Mouse (Mus musculus): ENCODE measurements around the gene Ubash3a. TPM values are rescaled to one million over a fixed set of nuclear protein-coding genes. Genes with fewer than 3 reads are reported as not detected.

Gene Ubash3a
- polyA plus RNA-seq, 1 experiment: not detected

DNA sequence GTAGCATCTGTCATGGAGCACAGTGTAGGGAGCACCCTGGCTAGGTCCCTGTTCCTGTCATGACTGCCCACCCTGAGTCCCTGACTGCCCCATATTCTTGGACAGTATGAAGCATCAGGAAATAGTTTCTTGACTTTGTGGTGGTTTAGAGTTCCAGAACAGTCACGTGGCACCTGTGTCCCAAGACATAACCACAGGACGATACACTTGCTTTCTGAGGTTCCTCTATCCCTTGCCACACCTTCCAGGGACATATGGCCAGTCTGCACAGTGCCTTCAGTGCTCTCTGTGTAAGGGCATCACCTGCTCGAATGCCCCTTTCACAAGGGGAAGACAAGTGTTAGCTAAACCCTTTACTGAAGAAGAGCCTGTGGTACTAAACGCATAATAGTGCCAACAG is 26.2 kb upstream of the Ubash3a start:
- H3K27ac ChIP-seq (ENCODE audit: insufficient read depth, low read length): no peak overlapping the region
- H3K4me1 ChIP-seq (ENCODE audit: control insufficient read depth, insufficient read depth, low read length): peaks cover 12% of the 10 kb centered on the region
- DNase-seq: no peak
- 90% methylated on average over 4 of the region's 4 CpGs for WGBS
- TF ChIP-seq CTCF (IDR thresholded peaks at IDR 0.05; ENCODE audit: borderline replicate concordance, insufficient read depth, low read depth, low read length) (no peak), POLR2A (IDR thresholded peaks at IDR 0.05; ENCODE audit: borderline replicate concordance, insufficient read depth, low read length) (no peak)
- no peak overlapping the region for H3K4me3 ChIP-seq (replicated peaks; ENCODE audit: insufficient read depth, low read depth, low read length)
- no peaks in the 10 kb centered on the region for H3K27me3 ChIP-seq (ENCODE audit: control insufficient read depth, insufficient read depth, low read length)

DNA sequence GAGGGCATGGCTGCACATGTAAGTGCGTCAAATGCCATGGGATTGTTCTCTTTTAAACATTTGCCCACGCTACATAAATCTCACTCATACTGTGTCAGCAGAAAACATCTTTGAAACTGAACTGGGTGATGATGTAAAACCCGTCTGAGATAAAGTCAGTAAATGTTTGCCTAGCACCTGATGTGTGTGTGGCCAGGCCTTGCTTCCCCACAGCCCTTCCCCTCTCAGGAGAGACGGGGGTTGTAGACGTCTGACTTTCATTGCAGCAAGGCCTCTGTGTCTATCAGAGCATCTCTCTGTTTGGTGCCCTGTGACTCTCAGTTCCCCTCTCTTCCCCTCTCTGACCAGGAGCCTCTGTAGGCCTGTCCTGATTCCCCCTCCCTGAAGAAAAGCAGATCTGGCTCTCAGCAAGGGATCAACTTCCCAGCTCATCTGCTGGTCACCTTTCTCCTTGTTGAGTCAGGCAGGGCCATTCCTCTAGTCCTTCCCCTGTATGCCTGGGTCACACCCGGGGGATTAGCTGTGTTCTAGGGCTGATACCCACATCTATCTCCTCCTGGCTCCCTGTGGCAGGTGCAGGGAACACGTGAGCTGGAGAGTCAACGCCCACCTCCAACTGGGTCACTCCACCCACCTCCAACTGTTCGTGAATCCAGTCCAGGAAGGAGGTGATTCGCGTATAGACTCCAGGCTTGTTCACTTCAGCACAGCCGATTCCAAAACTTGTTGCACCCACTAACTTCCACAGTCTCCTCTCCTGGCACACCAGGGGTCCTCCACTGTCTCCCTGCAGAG is 24.3 kb upstream of the Ubash3a start:
- DNase-seq: peak; percentile 30 to 55
- H3K27ac ChIP-seq (ENCODE audit: insufficient read depth, low read length): no peak overlapping the region
- TF ChIP-seq POLR2A (IDR thresholded peaks at IDR 0.05; ENCODE audit: borderline replicate concordance, insufficient read depth, low read length) (no peak), CTCF (IDR thresholded peaks at IDR 0.05; ENCODE audit: borderline replicate concordance, insufficient read depth, low read depth, low read length) (no peak)
- peaks cover 12% of the 10 kb centered on the region for H3K4me1 ChIP-seq (ENCODE audit: control insufficient read depth, insufficient read depth, low read length)
- H3K4me3 ChIP-seq (replicated peaks; ENCODE audit: insufficient read depth, low read depth, low read length): no peak overlapping the region
- no peaks in the 10 kb centered on the region for H3K27me3 ChIP-seq (ENCODE audit: control insufficient read depth, insufficient read depth, low read length)
- 44% methylated on average over 12 of the region's 12 CpGs for WGBS

DNA sequence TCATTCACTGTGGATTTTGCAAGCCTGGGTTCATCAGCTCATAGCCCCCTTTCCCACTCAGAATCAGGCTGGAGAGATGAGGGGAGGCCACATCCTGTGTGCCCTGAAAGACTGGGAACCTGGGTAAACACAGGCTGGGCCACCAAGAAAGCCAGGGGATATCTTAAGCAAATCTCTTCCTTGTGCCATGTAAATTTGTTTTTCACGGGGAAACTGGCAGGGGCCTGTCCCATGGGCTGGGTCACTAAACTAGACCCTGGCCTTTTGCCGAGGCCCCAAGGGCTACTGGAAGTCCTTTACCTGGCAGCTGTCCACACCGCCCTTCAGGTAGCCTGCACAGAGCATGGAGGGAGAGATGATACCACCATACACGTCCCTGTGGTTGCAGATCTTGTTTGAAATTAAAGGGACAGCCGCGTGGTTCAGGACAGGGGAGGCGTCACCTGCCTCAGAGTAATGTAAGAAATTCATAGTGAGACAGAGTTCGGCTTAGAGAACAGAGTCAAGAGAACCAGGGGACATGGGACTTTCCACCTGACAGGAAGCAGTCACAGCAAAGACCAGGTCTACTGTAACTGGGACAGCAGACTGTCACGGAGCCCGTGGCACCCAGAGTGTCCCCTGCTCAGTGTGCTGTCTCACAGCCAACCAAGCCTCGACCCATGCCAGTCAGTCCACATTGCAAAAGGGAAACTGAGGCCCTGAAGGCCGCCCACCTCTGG is 23.2 kb upstream of the Ubash3a start:
- WGBS: 80% methylated on average over 12 of the region's 12 CpGs
- TF ChIP-seq CTCF (IDR thresholded peaks at IDR 0.05; ENCODE audit: borderline replicate concordance, insufficient read depth, low read depth, low read length) (no peak), POLR2A (IDR thresholded peaks at IDR 0.05; ENCODE audit: borderline replicate concordance, insufficient read depth, low read length) (no peak)
- no peak overlapping the region for H3K27ac ChIP-seq (ENCODE audit: insufficient read depth, low read length)
- H3K4me1 ChIP-seq (ENCODE audit: control insufficient read depth, insufficient read depth, low read length): peaks cover 12% of the 10 kb centered on the region
- H3K4me3 ChIP-seq (replicated peaks; ENCODE audit: insufficient read depth, low read depth, low read length): no peak overlapping the region
- H3K27me3 ChIP-seq (ENCODE audit: control insufficient read depth, insufficient read depth, low read length): no peaks in the 10 kb centered on the region
- DNase-seq: no peak

DNA sequence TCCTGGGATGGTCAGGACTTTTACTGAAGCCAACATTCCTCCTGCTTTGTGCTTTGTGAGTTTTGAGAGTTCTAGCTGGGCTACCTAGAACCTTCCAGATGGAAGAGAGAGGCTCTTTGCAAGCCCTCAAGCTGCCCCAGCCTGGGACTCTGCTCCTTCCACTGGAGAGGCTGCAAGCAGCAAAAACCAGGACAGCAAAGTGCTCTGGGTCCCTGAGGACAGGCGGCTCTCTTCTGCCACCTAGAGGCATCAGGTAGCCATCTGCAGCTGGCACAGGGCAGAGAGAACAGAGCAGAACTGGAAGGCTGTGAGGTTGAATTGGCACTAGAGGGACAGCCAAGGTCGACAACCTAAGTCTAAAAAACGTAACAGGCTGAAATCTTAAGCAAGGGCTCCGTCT is 20.3 kb upstream of the Ubash3a start:
- peak; percentile 84 to 86 for DNase-seq
- Histone ChIP-seq H3K4me3 (replicated peaks; ENCODE audit: insufficient read depth, low read depth, low read length) (no peak overlapping the region), H3K4me1 (ENCODE audit: control insufficient read depth, insufficient read depth, low read length) (peaks cover 12% of the 10 kb centered on the region), H3K27me3 (ENCODE audit: control insufficient read depth, insufficient read depth, low read length) (no peaks in the 10 kb centered on the region), H3K27ac (ENCODE audit: insufficient read depth, low read length) (no peak overlapping the region)
- WGBS: 25% methylated on average over 4 of the region's 4 CpGs
- peak; percentile 98 for TF ChIP-seq CTCF (IDR thresholded peaks at IDR 0.05; ENCODE audit: borderline replicate concordance, insufficient read depth, low read depth, low read length)
- no peak for TF ChIP-seq POLR2A (IDR thresholded peaks at IDR 0.05; ENCODE audit: borderline replicate concordance, insufficient read depth, low read length)

DNA sequence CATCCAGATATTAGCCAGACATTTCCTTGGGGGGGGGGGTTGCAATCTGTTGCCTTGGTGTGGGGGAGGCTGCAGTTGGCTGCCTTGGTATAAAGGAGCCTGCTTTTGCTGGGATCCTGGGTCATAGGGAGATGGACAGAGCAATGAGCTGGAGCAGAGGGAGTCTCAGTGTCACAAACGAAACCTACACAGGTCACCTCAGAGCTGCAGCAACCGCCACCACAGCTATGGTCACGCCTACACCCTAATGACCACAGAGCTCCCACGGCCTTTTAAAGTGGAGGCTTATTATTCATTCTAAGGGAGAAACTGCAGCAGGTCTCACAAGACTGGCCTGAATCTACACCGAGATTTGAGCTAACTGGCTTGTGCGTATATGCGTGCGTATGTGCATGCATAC is 15.8 kb upstream of the Ubash3a start:
- Histone ChIP-seq H3K27ac (ENCODE audit: insufficient read depth, low read length) (no peak overlapping the region), H3K27me3 (ENCODE audit: control insufficient read depth, insufficient read depth, low read length) (no peaks in the 10 kb centered on the region), H3K4me1 (ENCODE audit: control insufficient read depth, insufficient read depth, low read length) (no peaks in the 10 kb centered on the region), H3K4me3 (replicated peaks; ENCODE audit: insufficient read depth, low read depth, low read length) (no peak overlapping the region)
- no peak for DNase-seq
- WGBS: 87% methylated on average over 8 of the region's 8 CpGs
- TF ChIP-seq POLR2A (IDR thresholded peaks at IDR 0.05; ENCODE audit: borderline replicate concordance, insufficient read depth, low read length) (no peak), CTCF (IDR thresholded peaks at IDR 0.05; ENCODE audit: borderline replicate concordance, insufficient read depth, low read depth, low read length) (no peak)

DNA sequence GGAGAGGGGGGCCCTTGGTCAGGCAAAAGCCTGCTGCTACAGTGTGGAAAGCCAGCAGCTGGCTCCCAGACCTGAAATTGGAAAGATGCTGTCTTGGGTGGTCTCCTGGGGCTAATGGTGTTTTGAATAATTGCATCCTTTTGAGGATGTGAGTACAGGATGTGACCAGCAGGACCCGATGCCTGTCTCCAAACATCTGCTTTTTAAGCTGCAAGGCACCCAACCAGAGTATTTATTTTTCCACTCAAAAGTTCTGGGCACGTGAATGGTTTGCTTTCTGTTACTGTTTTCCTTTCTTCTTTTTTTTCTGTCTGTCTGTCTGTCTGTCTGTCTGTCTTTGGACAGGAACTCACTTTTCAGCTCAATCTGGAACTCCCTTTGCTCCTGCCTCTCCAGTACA is 15.0 kb upstream of the Ubash3a start:
- H3K27ac ChIP-seq (ENCODE audit: insufficient read depth, low read length): no peak overlapping the region
- H3K4me1 ChIP-seq (ENCODE audit: control insufficient read depth, insufficient read depth, low read length): no peaks in the 10 kb centered on the region
- TF ChIP-seq POLR2A (IDR thresholded peaks at IDR 0.05; ENCODE audit: borderline replicate concordance, insufficient read depth, low read length): no peak
- no peak overlapping the region for H3K4me3 ChIP-seq (replicated peaks; ENCODE audit: insufficient read depth, low read depth, low read length)
- 84% methylated on average over 2 of the region's 2 CpGs for WGBS
- DNase-seq: no peak
- no peaks in the 10 kb centered on the region for H3K27me3 ChIP-seq (ENCODE audit: control insufficient read depth, insufficient read depth, low read length)

DNA sequence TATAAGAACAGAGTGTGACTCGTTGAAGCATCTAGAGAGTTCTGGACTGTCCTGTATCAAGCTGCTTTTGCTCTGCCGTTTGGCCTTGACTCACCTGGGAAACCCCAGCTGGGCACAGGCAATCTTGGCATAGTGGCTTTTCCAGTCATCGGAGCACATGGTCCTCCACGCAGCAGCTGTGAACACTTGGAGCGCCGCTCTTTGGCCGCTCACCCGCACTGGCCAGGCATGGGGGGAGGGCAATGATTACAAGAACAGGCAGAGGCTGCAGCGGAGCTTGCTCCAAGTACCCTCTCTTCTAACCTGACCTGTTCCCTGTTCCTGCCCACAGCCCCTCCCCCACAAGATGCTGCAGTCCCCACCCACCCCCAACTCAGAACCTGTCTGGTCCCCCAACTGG is 14.3 kb upstream of the Ubash3a start:
- H3K4me1 ChIP-seq (ENCODE audit: control insufficient read depth, insufficient read depth, low read length): no peaks in the 10 kb centered on the region
- no peak for TF ChIP-seq CTCF (IDR thresholded peaks at IDR 0.05; ENCODE audit: borderline replicate concordance, insufficient read depth, low read depth, low read length)
- TF ChIP-seq POLR2A (IDR thresholded peaks at IDR 0.05; ENCODE audit: borderline replicate concordance, insufficient read depth, low read length): no peak
- 32% methylated on average over 9 of the region's 9 CpGs for WGBS
- H3K27ac ChIP-seq (ENCODE audit: insufficient read depth, low read length): no peak overlapping the region
- DNase-seq: no peak
- H3K27me3 ChIP-seq (ENCODE audit: control insufficient read depth, insufficient read depth, low read length): no peaks in the 10 kb centered on the region
- no peak overlapping the region for H3K4me3 ChIP-seq (replicated peaks; ENCODE audit: insufficient read depth, low read depth, low read length)

DNA sequence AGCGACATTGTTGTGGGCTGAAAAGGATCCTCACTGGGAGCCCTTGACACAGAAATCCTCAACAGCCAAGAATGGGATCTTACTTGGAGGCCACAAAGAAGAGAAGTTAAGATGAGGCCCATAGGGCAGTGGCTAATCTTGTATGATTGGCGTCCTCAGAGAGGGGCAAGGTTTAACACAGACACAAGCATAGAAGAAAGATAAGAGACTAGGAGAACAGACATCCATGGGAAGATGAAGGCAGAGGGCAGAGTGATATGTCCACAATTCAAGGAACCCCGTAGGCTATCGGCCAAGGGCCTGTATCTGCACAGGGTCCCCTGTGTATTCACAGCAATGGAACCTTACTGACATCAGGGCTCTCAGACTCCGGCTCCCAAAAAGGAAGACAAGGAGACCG is 12.5 kb upstream of the Ubash3a start:
- no peak for TF ChIP-seq CTCF (IDR thresholded peaks at IDR 0.05; ENCODE audit: borderline replicate concordance, insufficient read depth, low read depth, low read length)
- TF ChIP-seq POLR2A (IDR thresholded peaks at IDR 0.05; ENCODE audit: borderline replicate concordance, insufficient read depth, low read length): no peak
- WGBS: 85% methylated on average over 6 of the region's 6 CpGs
- H3K4me1 ChIP-seq (ENCODE audit: control insufficient read depth, insufficient read depth, low read length): no peaks in the 10 kb centered on the region
- H3K27ac ChIP-seq (ENCODE audit: insufficient read depth, low read length): no peak overlapping the region
- no peak overlapping the region for H3K4me3 ChIP-seq (replicated peaks; ENCODE audit: insufficient read depth, low read depth, low read length)
- H3K27me3 ChIP-seq (ENCODE audit: control insufficient read depth, insufficient read depth, low read length): no peaks in the 10 kb centered on the region
- DNase-seq: no peak
